Mouse (Mus musculus): ENCODE measurements at regions not wholly inside any gene's neighbourhood (a gene's known extent, or its start where the extent isn't known, plus 50 kb on each side); places are given as distances from the start of the nearest gene placed in this dataset.

GRCm38 (mm10) chr7:135775832-135776433 lies 59.8 kb upstream of the Mki67 start:
- TF ChIP-seq CTCF (IDR thresholded peaks at IDR 0.05 in 2 of 3, conservative IDR thresholded peaks at IDR 0.05 in 1 of 3; ENCODE audit: control insufficient read depth in 1 of 3, insufficient read depth in 1 of 3, low read depth in 2 of 3, low read length in 3 of 3, poor library complexity in 1 of 3, severe bottlenecking in 1 of 3) (no peak), USF2 (IDR thresholded peaks at IDR 0.05; ENCODE audit: borderline replicate concordance in 1 of 2, insufficient read depth in 1 of 2, low read depth in 1 of 2, low read length in 2 of 2) (no peak), MYC (IDR thresholded peaks at IDR 0.05; ENCODE audit: low read depth, low read length) (no peak), UBTF (IDR thresholded peaks at IDR 0.05; ENCODE audit: borderline replicate concordance, insufficient read depth, low read depth, low read length) (no peak), MXI1 (IDR thresholded peaks at IDR 0.05; ENCODE audit: low read depth, low read length) (no peak), POLR2A (IDR thresholded peaks at IDR 0.05; ENCODE audit: control insufficient read depth in 1 of 2, insufficient read depth in 1 of 2, low read depth in 1 of 2, low read length in 2 of 2, poor library complexity in 1 of 2) (no peak)

Measured in MEL (cell line).